Mouse (Mus musculus): ENCODE measurements around the gene Gzmb. TPM values are rescaled to one million over a fixed set of nuclear protein-coding genes. Genes with fewer than 3 reads are reported as not detected.
"Not testable (repeated sequence)": the region's sequence is repeated elsewhere in the genome, so short reads cannot be mapped to it uniquely, and the experiment has no call there.

The Gzmb gene
- polyA plus RNA-seq (2016; fragmentation: Nextera tagmentation; extraction: Ambion mirVana), result 0.14 and 0.44 TPM in 2 replicates

GRCm38 (mm10) chr14:56262153-56262552 lies at the start of gene Gzmb:
Gene Gzmb (minus strand): TSS chr14:56262260.
- Histone ChIP-seq H3K27ac (no peak within 1 kb of the TSS), H3K36me3 (no peaks in the 10 kb centered on the region), H3K4me3 (replicated peaks) (no peak within 1 kb of the TSS), H3K4me2 (no peak within 1 kb of the TSS), H3K4me1 (replicated peaks) (no peaks in the 10 kb centered on the region), H3K27me3 (no peaks in the 10 kb centered on the region), H3K9me3 (no peaks in the 10 kb centered on the region), H3K9ac (replicated peaks) (no peak within 1 kb of the TSS)
- 91% methylated on average over 5 of the region's 5 CpGs for WGBS
- ATAC-seq (ENCODE audit: insufficient number of reproducible peaks, insufficient read depth, low FRiP score, low TSS enrichment, low read depth), result no peak

- H3K27ac ChIP-seq; H3K9ac ChIP-seq (replicated peaks); ATAC-seq (ENCODE audit: insufficient number of reproducible peaks, insufficient read depth, low FRiP score, low TSS enrichment, low read depth); H3K4me2 ChIP-seq; H3K4me3 ChIP-seq (replicated peaks); H3K4me1 ChIP-seq (replicated peaks); H3K27me3 ChIP-seq; H3K36me3 ChIP-seq; H3K9me3 ChIP-seq: not testable (repeated sequence)
Measured at GRCm38 (mm10) chr14:56311801-56312200, 49.7 kb upstream of the Gzmb start.

- no peaks in the 10 kb centered on the region for H3K9me3 ChIP-seq
- ATAC-seq (ENCODE audit: insufficient number of reproducible peaks, insufficient read depth, low FRiP score, low TSS enrichment, low read depth), result no peak
- H3K4me1 ChIP-seq (replicated peaks), result no peaks in the 10 kb centered on the region
- no peaks in the 10 kb centered on the region for H3K36me3 ChIP-seq
- H3K4me3 ChIP-seq (replicated peaks), result no peak overlapping the region
- H3K4me2 ChIP-seq, result no peak overlapping the region
- H3K27ac ChIP-seq, result no peak overlapping the region
- no peaks in the 10 kb centered on the region for H3K27me3 ChIP-seq
- H3K9ac ChIP-seq (replicated peaks), result no peak overlapping the region
- WGBS, result 87% methylated on average over 9 of the region's 9 CpGs
Measured at GRCm38 (mm10) chr14:56310238-56310637, 48.2 kb upstream of the Gzmb start.

- H3K4me2 ChIP-seq, result no peak overlapping the region
- no peak overlapping the region for H3K4me3 ChIP-seq (replicated peaks)
- 0% methylated on average over 4 of the region's 4 CpGs for WGBS
- H3K36me3 ChIP-seq, result no peaks in the 10 kb centered on the region
- H3K27me3 ChIP-seq, result no peaks in the 10 kb centered on the region
- ATAC-seq (ENCODE audit: insufficient number of reproducible peaks, insufficient read depth, low FRiP score, low TSS enrichment, low read depth), result no peak
- no peak overlapping the region for H3K9ac ChIP-seq (replicated peaks)
- H3K9me3 ChIP-seq, result no peaks in the 10 kb centered on the region
- H3K27ac ChIP-seq, result no peak overlapping the region
- peaks cover 7% of the 10 kb centered on the region; the same call in 1 of the 2 replicates for H3K4me1 ChIP-seq (replicated peaks)
Measured at GRCm38 (mm10) chr14:56304149-56304548, 42.1 kb upstream of the Gzmb start.

GRCm38 (mm10) chr14:56303506-56304025 lies 41.5 kb upstream of the Gzmb start:
- Histone ChIP-seq H3K9ac (replicated peaks) (no peak overlapping the region), H3K27me3 (no peaks in the 10 kb centered on the region), H3K4me3 (replicated peaks) (no peak overlapping the region), H3K27ac (no peak overlapping the region), H3K36me3 (no peaks in the 10 kb centered on the region), H3K9me3 (no peaks in the 10 kb centered on the region), H3K4me2 (no peak overlapping the region), H3K4me1 (replicated peaks) (peaks cover 7% of the 10 kb centered on the region; the same call in 1 of the 2 replicates)
- WGBS, result 60% methylated on average over 10 of the region's 10 CpGs
- no peak for ATAC-seq (ENCODE audit: insufficient number of reproducible peaks, insufficient read depth, low FRiP score, low TSS enrichment, low read depth)

DNA sequence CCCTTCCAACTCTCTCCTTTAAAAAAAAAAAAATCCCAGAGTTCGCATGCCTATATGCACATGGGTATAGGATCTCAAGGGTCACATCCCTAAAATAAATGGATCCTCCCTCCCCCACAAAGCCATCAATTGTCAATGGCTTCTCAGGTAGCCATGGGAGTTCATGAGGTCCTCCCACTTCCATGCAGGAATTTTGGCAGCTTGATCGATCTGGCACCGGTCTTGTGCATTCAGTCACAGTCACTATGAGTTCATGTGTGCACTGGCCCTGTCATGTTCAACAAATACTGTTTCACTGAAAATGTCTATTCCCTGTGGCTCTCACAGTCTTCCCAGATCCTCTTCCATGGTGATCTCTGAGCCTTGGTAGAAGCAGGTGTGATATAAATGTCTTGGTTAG lies 40.0 kb upstream of the Gzmb start:
- Histone ChIP-seq H3K4me1 (replicated peaks) (peaks cover 7% of the 10 kb centered on the region; the same call in 1 of the 2 replicates), H3K36me3 (no peaks in the 10 kb centered on the region), H3K9ac (replicated peaks) (no peak overlapping the region), H3K4me3 (replicated peaks) (no peak overlapping the region), H3K4me2 (no peak overlapping the region), H3K27ac (no peak overlapping the region), H3K9me3 (no peaks in the 10 kb centered on the region), H3K27me3 (no peaks in the 10 kb centered on the region)
- no peak for ATAC-seq (ENCODE audit: insufficient number of reproducible peaks, insufficient read depth, low FRiP score, low TSS enrichment, low read depth)
- WGBS, result 96% methylated on average over 3 of the region's 3 CpGs

DNA sequence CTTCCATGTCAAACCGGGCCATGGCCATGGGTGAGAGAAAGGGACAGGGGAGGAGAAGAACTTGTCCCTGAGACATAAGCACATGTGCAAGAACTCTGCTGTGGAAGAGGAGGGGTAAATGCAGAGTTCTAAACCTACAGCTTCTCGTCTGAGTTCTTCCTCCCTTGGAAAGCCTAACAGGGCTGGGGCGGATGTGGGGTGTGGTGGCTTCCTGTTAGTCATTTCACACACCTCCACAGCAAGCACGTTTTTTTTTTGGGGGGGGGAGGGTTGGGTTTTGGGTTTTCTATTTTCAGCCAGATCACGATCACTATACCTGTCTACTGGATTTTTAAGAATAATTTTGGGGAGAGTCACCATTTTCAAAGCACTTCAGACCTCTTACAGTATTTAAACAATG lies 34.7 kb upstream of the Gzmb start:
- no peaks in the 10 kb centered on the region for H3K4me1 ChIP-seq (replicated peaks)
- H3K9me3 ChIP-seq, result no peaks in the 10 kb centered on the region
- H3K4me3 ChIP-seq (replicated peaks), result no peak overlapping the region
- no peak overlapping the region for H3K27ac ChIP-seq
- 69% methylated on average over 5 of the region's 5 CpGs for WGBS
- H3K4me2 ChIP-seq, result no peak overlapping the region
- no peaks in the 10 kb centered on the region for H3K36me3 ChIP-seq
- H3K27me3 ChIP-seq, result 0 out of 2 replicates have a peak, but pooled peaks cover 4% of the 10 kb centered on the region
- H3K9ac ChIP-seq (replicated peaks), result no peak overlapping the region
- ATAC-seq (ENCODE audit: insufficient number of reproducible peaks, insufficient read depth, low FRiP score, low TSS enrichment, low read depth), result no peak

- H3K4me2 ChIP-seq, result no peak overlapping the region
- no peak overlapping the region for H3K4me3 ChIP-seq (replicated peaks)
- WGBS, result 86% methylated on average over 4 of the region's 4 CpGs
- H3K9me3 ChIP-seq, result no peaks in the 10 kb centered on the region
- H3K36me3 ChIP-seq, result no peaks in the 10 kb centered on the region
- no peak for ATAC-seq (ENCODE audit: insufficient number of reproducible peaks, insufficient read depth, low FRiP score, low TSS enrichment, low read depth)
- no peak overlapping the region for H3K9ac ChIP-seq (replicated peaks)
- H3K27ac ChIP-seq, result no peak overlapping the region
- H3K27me3 ChIP-seq, result 0 out of 2 replicates have a peak, but pooled peaks cover 4% of the 10 kb centered on the region
- no peaks in the 10 kb centered on the region for H3K4me1 ChIP-seq (replicated peaks)
Measured at GRCm38 (mm10) chr14:56296106-56296505, 34.0 kb upstream of the Gzmb start.

- no peak overlapping the region for H3K4me3 ChIP-seq (replicated peaks)
- H3K36me3 ChIP-seq, result no peaks in the 10 kb centered on the region
- no peak overlapping the region for H3K9ac ChIP-seq (replicated peaks)
- no peaks in the 10 kb centered on the region for H3K9me3 ChIP-seq
- H3K4me1 ChIP-seq (replicated peaks), result no peaks in the 10 kb centered on the region
- ATAC-seq (ENCODE audit: insufficient number of reproducible peaks, insufficient read depth, low FRiP score, low TSS enrichment, low read depth), result no peak
- no peak overlapping the region for H3K4me2 ChIP-seq
- H3K27ac ChIP-seq, result no peak overlapping the region
- 0 out of 2 replicates have a peak, but pooled peaks cover 4% of the 10 kb centered on the region for H3K27me3 ChIP-seq
Measured at GRCm38 (mm10) chr14:56293146-56293545, 31.1 kb upstream of the Gzmb start.

GRCm38 (mm10) chr14:56288651-56289050 lies 26.6 kb upstream of the Gzmb start:
- 73% methylated on average over 5 of the region's 5 CpGs for WGBS
- no peaks in the 10 kb centered on the region for H3K9me3 ChIP-seq
- H3K9ac ChIP-seq (replicated peaks), result no peak overlapping the region
- H3K27ac ChIP-seq, result no peak overlapping the region
- no peak overlapping the region for H3K4me3 ChIP-seq (replicated peaks)
- H3K27me3 ChIP-seq, result no peaks in the 10 kb centered on the region
- H3K36me3 ChIP-seq, result no peaks in the 10 kb centered on the region
- no peak for ATAC-seq (ENCODE audit: insufficient number of reproducible peaks, insufficient read depth, low FRiP score, low TSS enrichment, low read depth)
- no peaks in the 10 kb centered on the region for H3K4me1 ChIP-seq (replicated peaks)
- no peak overlapping the region for H3K4me2 ChIP-seq

DNA sequence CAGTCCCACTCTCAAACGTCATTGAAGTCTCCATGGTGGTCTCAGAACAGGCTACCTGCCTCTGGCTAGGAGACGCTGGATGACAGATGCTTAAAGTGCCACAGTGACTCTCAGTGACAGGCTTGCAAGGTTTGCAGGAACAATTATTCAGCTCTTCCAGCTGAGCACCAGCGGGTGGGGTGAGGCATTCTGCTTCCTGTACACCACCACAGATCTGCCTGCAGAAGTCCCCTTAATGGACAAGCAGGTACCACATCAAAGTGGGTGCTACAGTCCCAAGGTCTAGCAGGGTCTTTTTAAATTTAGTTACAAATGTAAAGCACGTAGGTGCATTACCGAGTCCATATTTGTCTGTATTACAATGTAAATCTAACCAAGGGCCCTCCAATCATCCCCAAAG lies 25.7 kb upstream of the Gzmb start:
- no peaks in the 10 kb centered on the region for H3K27me3 ChIP-seq
- no peak overlapping the region for H3K27ac ChIP-seq
- no peaks in the 10 kb centered on the region for H3K9me3 ChIP-seq
- no peak overlapping the region for H3K9ac ChIP-seq (replicated peaks)
- 72% methylated on average over 5 of the region's 5 CpGs for WGBS
- H3K4me2 ChIP-seq, result no peak overlapping the region
- no peak overlapping the region for H3K4me3 ChIP-seq (replicated peaks)
- no peak for ATAC-seq (ENCODE audit: insufficient number of reproducible peaks, insufficient read depth, low FRiP score, low TSS enrichment, low read depth)
- no peaks in the 10 kb centered on the region for H3K4me1 ChIP-seq (replicated peaks)
- H3K36me3 ChIP-seq, result no peaks in the 10 kb centered on the region
